Mouse (Mus musculus): Measurements from ENCODE around the gene Nfix.

Gene Nfix

GRCm38 (mm10) chr8:84702963-84703465, 97.1 kb downstream of the Nfix start:
- in situ Hi-C loops (cut with MboI, MseI) = no loop called here

GRCm38 (mm10) chr8:84702561-84702960, 97.6 kb downstream of the Nfix start:
- in situ Hi-C loops (cut with MboI, MseI) = no loop called here

GRCm38 (mm10) chr8:84700941-84701911, 98.9 kb downstream of the Nfix start, which contains the start of gene Lyl1:
Lyl1 (plus strand) TSS chr8:84701457.
- in situ Hi-C loops (cut with MboI, MseI) = no loop called here

- in situ Hi-C loops (cut with MboI, MseI) = no loop called here
Observed at GRCm38 (mm10) chr8:84700526-84700925, 99.6 kb downstream of the Nfix start.

GRCm38 (mm10) chr8:84699861-84700322, 100.3 kb downstream of the Nfix start:
- in situ Hi-C loops (cut with MboI, MseI) = no loop called here

DNA sequence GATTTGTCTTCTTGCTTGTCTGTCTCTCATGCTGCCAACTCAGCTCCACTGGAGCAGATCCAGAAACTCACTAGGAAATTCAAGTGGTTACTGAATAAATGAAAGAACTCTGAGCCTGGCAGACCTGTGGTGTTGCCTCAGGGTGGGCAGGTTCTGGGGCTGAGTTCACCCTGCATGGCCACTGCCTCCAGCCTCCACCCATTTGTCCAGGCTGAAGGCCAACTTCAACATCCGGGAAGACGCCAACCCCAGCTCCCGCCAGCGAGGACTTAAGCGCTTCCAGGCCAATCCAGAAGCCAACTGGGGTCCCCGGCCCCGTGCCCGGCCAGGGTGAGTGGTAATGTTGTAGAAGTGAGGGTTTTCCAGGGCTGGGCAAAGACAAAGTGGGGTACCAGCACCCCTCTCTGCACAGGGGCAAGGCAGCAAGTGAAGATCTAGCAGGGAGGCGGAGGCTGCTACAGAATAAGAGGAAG, 101.2 kb downstream of the Nfix start:
- in situ Hi-C loops (cut with MboI, MseI) = no loop called here

- in situ Hi-C loops (cut with MboI, MseI) = no loop called here
Observed at GRCm38 (mm10) chr8:84698288-84698687, 101.9 kb downstream of the Nfix start.

DNA sequence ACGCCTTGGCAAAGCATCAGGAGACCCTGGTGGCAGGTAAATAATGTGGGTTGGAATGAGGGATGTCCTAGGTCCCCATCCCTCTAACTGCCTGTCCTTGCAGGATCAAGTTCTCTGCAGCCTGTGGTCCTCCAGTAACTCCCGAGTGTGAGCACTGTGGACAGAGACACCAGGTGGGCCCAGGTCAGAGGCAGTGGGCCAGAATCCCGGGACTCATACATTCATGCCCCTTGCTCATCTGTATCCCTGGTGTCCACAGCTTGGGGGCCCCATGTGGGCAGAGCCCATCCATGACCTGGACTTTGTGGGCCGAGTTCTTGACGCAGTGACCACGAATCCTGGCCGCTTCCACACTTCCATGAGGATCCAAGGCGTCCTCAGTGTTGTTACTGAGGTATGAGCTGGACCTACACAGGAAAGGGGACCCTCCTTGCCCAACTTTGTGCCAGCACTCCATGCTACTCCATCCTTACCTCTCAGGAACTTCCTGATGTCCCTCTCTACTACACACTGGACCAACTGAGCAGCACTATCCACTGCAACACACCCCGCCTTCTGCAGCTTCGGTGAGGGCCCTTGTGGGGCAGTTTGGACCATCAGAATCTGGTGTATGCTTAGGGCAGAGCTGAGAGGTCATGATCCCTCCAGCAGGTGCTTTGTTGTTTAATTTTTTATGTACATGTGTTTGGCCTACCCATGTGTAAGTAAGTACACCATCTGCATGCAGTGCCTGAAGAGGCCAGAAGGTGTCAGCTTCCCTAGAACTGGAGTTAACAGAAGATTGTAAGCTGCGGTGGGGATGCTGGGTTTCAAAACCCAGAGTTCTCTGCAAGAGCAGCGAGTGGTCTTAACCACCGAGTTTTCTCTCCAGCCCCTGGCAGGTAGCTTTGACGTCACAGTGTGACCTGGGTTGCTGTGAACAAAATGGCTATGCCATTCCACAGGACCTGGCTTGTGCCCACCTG, 102.7 kb downstream of the Nfix start:
- in situ Hi-C loops (cut with MboI, MseI) = no loop called here

DNA sequence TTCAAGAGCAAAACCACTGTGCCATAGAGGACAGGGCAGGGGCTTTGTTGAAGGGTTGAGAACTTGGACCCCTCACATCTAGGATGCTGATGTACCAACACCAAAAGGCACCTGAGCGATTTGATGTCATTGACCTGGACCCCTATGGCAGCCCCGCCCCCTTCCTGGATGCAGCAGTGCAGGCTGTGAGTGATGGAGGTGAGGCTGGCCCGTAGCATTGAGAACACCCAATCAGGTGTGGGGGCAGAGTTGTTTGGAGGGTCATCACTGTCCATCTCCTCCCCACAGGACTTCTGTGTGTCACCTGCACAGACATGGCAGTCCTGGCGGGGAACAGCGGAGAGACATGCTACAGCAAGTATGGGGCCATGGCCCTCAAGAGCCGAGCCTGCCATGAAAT, 105.0 kb downstream of the Nfix start:
- in situ Hi-C loops (cut with MboI, MseI) = no loop called here

DNA sequence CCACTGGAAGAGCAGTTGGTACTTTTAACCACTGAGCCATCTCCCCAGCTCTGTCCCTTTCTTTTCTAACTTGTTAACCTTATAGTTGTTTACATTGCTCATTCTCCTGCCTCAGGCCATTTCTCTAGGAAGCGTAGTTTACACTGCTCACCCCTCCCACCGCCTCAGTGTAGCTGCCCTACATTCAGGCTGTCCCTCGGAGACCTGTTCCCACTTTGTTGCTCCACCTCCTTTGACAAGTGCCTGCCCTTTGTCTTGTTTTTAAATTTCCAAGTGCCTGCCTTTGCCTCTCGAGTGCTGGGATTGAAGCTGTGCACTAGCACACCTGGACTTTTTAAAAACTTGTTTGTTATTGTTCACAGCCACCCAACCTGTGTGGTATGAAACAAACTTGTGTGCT, 106.8 kb downstream of the Nfix start:
- in situ Hi-C loops (cut with MboI, MseI) = no loop called here

GRCm38 (mm10) chr8:84689091-84689915, 110.8 kb downstream of the Nfix start:
- in situ Hi-C loops (cut with MboI, MseI) = no loop called here

- in situ Hi-C loops (cut with MboI, MseI) = no loop called here
Observed at GRCm38 (mm10) chr8:84687705-84688100, 112.4 kb downstream of the Nfix start, which contains the start of gene Nacc1. Nacc1 (minus strand) TSS chr8:84687862.

- in situ Hi-C loops (cut with MboI, MseI) = no loop called here
Observed at GRCm38 (mm10) chr8:84687003-84687704, 113.0 kb downstream of the Nfix start.

DNA sequence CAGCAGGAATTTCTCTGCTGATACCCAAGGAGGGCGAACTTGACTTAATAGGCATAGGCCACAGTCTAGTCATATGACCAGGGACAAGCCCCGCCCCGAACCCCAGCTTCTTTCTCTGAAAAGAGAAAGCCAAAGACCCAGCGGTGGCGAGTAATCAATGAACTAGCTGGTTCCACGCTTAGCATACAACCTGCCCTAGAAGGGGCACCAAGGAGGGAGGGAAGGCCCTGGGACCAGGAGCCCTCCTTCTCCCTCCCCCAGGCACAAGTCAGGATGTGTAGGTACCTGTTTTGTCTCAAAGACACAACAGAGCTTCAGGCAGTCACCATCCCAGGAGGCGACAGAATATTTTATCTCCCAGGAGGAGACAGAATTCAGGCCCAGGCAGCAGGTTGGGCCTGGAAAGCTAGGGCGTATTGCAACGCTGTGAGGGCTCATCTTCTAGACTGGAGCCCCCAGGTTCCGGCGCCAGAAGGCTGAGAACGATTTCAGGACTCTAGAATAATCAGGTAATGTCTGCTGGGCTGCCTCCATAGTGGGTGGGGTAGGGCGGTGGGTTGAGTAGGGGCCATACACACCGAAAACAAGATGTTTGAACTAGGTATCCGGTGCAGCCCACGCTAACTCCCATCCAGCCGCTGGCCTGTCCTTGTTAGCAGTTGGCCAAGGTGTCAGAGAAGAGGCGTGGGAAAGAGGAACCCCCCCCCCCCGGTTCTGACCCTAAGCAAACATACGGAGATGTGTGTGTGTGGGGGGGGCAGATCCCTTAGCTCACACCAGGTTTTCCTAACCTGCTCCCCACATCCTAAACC, 113.7 kb downstream of the Nfix start, which contains the start of gene Trmt1:
Trmt1 (plus strand) TSS at position 117 of the 812 bp plus-strand sequence.
- in situ Hi-C loops (cut with MboI, MseI) = no loop called here

GRCm38 (mm10) chr8:84684537-84684936, 115.6 kb downstream of the Nfix start:
- in situ Hi-C loops (cut with MboI, MseI) = no loop called here

DNA sequence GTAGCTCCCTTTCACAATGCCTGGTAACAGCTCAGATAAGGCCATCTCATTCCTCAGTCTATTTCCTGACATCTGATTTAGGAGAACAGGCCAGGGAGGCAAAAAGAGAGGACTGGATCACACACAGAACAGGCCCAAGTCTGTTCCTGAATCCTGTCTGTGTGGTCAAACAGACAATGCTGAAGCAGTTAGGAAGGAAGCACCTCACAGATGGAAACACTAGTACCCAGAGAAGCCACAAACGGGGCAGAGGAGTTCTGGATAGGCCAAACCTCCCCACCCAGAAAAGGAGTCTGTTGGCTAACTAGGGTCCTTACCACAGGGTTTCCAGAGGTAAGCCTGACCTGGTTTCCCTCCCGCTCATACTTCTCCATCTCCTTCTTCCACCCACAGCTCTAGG, 117.9 kb downstream of the Nfix start:
- in situ Hi-C loops (cut with MboI, MseI) = no loop called here

GRCm38 (mm10) chr8:84681476-84681875, 118.7 kb downstream of the Nfix start:
- in situ Hi-C loops (cut with MboI, MseI) = no loop called here

DNA sequence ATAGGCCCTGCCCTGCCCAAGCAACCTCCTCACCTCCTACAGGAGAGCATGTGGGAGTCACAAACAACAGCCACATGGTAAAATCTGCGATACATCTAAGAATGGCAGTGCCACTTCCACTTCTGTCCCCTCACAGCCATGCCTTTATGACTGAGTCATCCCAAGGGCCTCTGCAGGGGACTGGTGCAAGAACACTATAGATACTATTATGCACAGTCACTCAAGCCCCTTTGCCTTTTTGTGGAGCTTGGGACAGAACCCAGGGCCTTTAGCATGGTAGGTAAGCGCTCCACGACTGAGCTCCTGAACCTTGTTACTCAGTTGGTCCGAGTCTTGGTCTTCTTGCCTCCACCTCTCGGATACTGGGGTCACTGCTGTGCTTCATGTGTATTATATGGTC, 122.8 kb downstream of the Nfix start:
- in situ Hi-C loops (cut with MboI, MseI) = no loop called here

Data from T-helper 1 cell (primary cell).